Mouse (Mus musculus): ENCODE data around the gene Trmt1.

DNA sequence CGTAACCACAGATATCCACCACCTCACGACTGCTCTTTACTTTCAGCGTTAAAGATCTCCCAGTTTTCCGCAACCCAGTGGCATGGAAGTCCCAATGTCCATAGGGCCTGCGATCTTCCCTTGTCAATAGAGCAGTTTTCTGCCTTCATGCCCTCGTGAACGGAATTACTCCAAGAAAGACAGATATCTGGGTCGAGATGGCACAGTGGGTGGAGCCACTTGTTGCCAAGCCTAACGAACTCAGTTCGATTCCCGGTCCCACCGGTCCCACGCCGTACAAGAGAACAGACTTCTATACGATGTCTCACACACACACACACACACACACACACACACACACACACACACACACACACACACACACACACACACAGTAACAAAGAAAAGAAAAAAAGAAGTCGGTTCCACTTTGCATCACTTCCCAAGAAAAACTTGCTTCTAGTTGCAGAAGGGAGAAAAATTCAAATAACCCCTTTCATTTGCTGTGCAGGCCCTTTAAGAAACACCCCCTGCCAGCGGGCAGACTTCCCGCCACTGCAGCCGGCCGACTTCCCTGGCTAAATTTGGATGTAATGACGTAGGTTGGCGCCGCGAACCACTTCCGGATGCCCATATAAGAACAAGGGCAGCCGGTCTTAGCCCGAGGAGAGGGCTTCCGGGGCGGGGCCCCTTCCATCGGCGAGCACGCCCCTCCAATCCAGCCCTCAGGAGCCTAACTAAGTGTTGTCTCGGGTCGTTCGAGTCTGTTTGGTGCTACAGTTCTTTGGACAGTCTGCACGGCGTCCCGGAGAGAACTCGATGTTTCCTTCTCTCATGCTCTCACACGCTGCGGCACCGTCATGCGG lies 22.4 kb upstream of the Trmt1 start:
- TF ChIP-seq CTCF (IDR thresholded peaks at IDR 0.05; ENCODE audit: control insufficient read depth, insufficient read depth, insufficient replicate concordance, low read depth, low read length), result no peak
- peak; percentile 79; the same call in 1 of the 2 replicates for TF ChIP-seq POLR2A (IDR thresholded peaks at IDR 0.05; ENCODE audit: control insufficient read depth, low read depth, low read length)
